Mouse (Mus musculus): ENCODE measurements around the gene Agr2.

GRCm38 (mm10) chr12:35979625-35980024 is 13.1 kb upstream of the Agr2 start:
- no peak for TF ChIP-seq CTCF (IDR thresholded peaks at IDR 0.05; ENCODE audit: control insufficient read depth, insufficient read depth, insufficient replicate concordance, low read depth, low read length)
- no peak for TF ChIP-seq POLR2A (IDR thresholded peaks at IDR 0.05; ENCODE audit: control insufficient read depth, low read depth, low read length)
